Mouse (Mus musculus) retina, postnatal 1 day (tissue): Measurements from ENCODE around the gene Slc35c2.

Experiments
- DNase-seq: peaks from one replicate; pipeline ENCODE4 v3.0.0-alpha.2; 2012

Gene Slc35c2

GRCm38 (mm10) chr2:165234613-165235291 is 52.9 kb downstream of the Slc35c2 start, which contains the start of gene Cdh22:
Gene Cdh22 (minus strand): TSS chr2:165234853.
- peak; percentile 89 for DNase-seq

- no peak for DNase-seq
These were observed 53.4 kb downstream of the Slc35c2 start for GRCm38 (mm10) chr2:165234291-165234612.

GRCm38 (mm10) chr2:165233491-165234290 is 54.0 kb downstream of the Slc35c2 start:
- DNase-seq = peak; percentile 75

- no peak for DNase-seq
These were observed 58.6 kb downstream of the Slc35c2 start for GRCm38 (mm10) chr2:165229050-165229449.
